Mouse (Mus musculus): ENCODE measurements around the gene Ttc9c. TPM values are rescaled to one million over a fixed set of nuclear protein-coding genes. Genes with fewer than 3 reads are reported as not detected.

Ttc9c gene
- total and polyA plus RNA-seq, 2 experiments from 2014 or later = 41.1 to 55.2 TPM

- no peaks in the 10 kb centered on the region for H3K27me3 ChIP-seq (ENCODE audit: insufficient read depth, low read length)
- TF ChIP-seq CTCF (IDR thresholded peaks at IDR 0.05; ENCODE audit: low read depth) = no peak
- H3K27ac ChIP-seq = peak overlapping the region; percentile 84
- no peaks in the 10 kb centered on the region; the same call in 1 of the 2 replicates for H3K36me3 ChIP-seq (ENCODE audit: insufficient read depth, low read length)
- DNase-seq (ENCODE audit: low spot score) = no peak
- no peaks in the 10 kb centered on the region for H3K4me1 ChIP-seq (ENCODE audit: insufficient read depth, low read length)
- H3K9ac ChIP-seq (replicated peaks; ENCODE audit: low read length) = 0 out of 2 replicates have a peak overlapping the region, but pooled peaks have one; percentile 49
- WGBS = 86% methylated on average over 9 of the region's 9 CpGs
- no peak for ATAC-seq
- peak overlapping the region; percentile 53 for H3K4me3 ChIP-seq (ENCODE audit: low read length)
- H3K9me3 ChIP-seq (ENCODE audit: low read length) = no peaks in the 10 kb centered on the region
- H3K4me2 ChIP-seq (ENCODE audit: low read depth, low read length) = peak overlapping the region; percentile 74
Measured at GRCm38 (mm10) chr19:8803204-8803780, 15.8 kb downstream of the Ttc9c start.

GRCm38 (mm10) chr19:8802130-8802821 lies 16.9 kb downstream of the Ttc9c start, which contains the start of gene Zbtb3:
Gene Zbtb3 (plus strand): TSS chr19:8802555.
- peak within 1 kb of the TSS; percentile 53 for H3K4me3 ChIP-seq (ENCODE audit: low read length)
- peak within 1 kb of the TSS; percentile 84 for H3K27ac ChIP-seq
- TF ChIP-seq CTCF (IDR thresholded peaks at IDR 0.05; ENCODE audit: low read depth) = no peak
- DNase-seq (ENCODE audit: low spot score) = peak; percentile 98
- H3K9me3 ChIP-seq (ENCODE audit: low read length) = no peaks in the 10 kb centered on the region
- H3K9ac ChIP-seq (replicated peaks; ENCODE audit: low read length) = peak within 1 kb of the TSS; percentile 49
- ATAC-seq = peak; percentile 98
- H3K4me1 ChIP-seq (ENCODE audit: insufficient read depth, low read length) = peaks cover 3% of the 10 kb centered on the region; the same call in 1 of the 2 replicates
- peak within 1 kb of the TSS; percentile 74 for H3K4me2 ChIP-seq (ENCODE audit: low read depth, low read length)
- H3K36me3 ChIP-seq (ENCODE audit: insufficient read depth, low read length) = no peaks in the 10 kb centered on the region; the same call in 1 of the 2 replicates
- H3K27me3 ChIP-seq (ENCODE audit: insufficient read depth, low read length) = no peaks in the 10 kb centered on the region
- WGBS = under 1% methylated on average over 30 of the region's 30 CpGs

- H3K9me3 ChIP-seq (ENCODE audit: low read length) = no peaks in the 10 kb centered on the region
- peaks cover 3% of the 10 kb centered on the region; the same call in 1 of the 2 replicates for H3K4me1 ChIP-seq (ENCODE audit: insufficient read depth, low read length)
- peak overlapping the region; percentile 76 for H3K4me2 ChIP-seq (ENCODE audit: low read depth, low read length)
- H3K4me3 ChIP-seq (ENCODE audit: low read length) = 0 out of 2 replicates have a peak overlapping the region, but pooled peaks have one; percentile 81
- 0 out of 2 replicates have a peak, but pooled peaks have one; percentile 5 for TF ChIP-seq CTCF (IDR thresholded peaks at IDR 0.05; ENCODE audit: low read depth)
- H3K9ac ChIP-seq (replicated peaks; ENCODE audit: low read length) = no peak overlapping the region
- no peak overlapping the region for H3K27ac ChIP-seq
- DNase-seq (ENCODE audit: low spot score) (no peak), ATAC-seq (no peak)
- H3K36me3 ChIP-seq (ENCODE audit: insufficient read depth, low read length) = peaks cover 18% of the 10 kb centered on the region
- no peaks in the 10 kb centered on the region for H3K27me3 ChIP-seq (ENCODE audit: insufficient read depth, low read length)
Measured at GRCm38 (mm10) chr19:8798947-8799315, 20.2 kb downstream of the Ttc9c start.

- Histone ChIP-seq H3K4me2 (ENCODE audit: low read depth, low read length) (peak within 1 kb of the TSS; percentile 76), H3K4me1 (ENCODE audit: insufficient read depth, low read length) (peaks cover 3% of the 10 kb centered on the region; the same call in 1 of the 2 replicates), H3K4me3 (ENCODE audit: low read length) (peak within 1 kb of the TSS; percentile 81), H3K9ac (replicated peaks; ENCODE audit: low read length) (peak within 1 kb of the TSS; percentile 77), H3K9me3 (ENCODE audit: low read length) (no peaks in the 10 kb centered on the region), H3K36me3 (ENCODE audit: insufficient read depth, low read length) (peaks cover 23% of the 10 kb centered on the region), H3K27me3 (ENCODE audit: insufficient read depth, low read length) (no peaks in the 10 kb centered on the region), H3K27ac (peak within 1 kb of the TSS; percentile 76)
- 2% methylated on average over 25 of the region's 25 CpGs for WGBS
- no peak for TF ChIP-seq CTCF (IDR thresholded peaks at IDR 0.05; ENCODE audit: low read depth)
- peak; percentile 96 for DNase-seq (ENCODE audit: low spot score)
- ATAC-seq = peak; percentile 73
Measured at GRCm38 (mm10) chr19:8798264-8798946, 20.7 kb downstream of the Ttc9c start, which contains the start of gene Polr2g. Gene Polr2g (minus strand): TSS chr19:8798577.

- ATAC-seq (no peak), DNase-seq (ENCODE audit: low spot score) (no peak)
- Histone ChIP-seq H3K9me3 (ENCODE audit: low read length) (no peaks in the 10 kb centered on the region), H3K27me3 (ENCODE audit: insufficient read depth, low read length) (no peaks in the 10 kb centered on the region), H3K36me3 (ENCODE audit: insufficient read depth, low read length) (peaks cover 23% of the 10 kb centered on the region), H3K27ac (no peak overlapping the region), H3K4me3 (ENCODE audit: low read length) (no peak overlapping the region), H3K9ac (replicated peaks; ENCODE audit: low read length) (no peak overlapping the region), H3K4me1 (ENCODE audit: insufficient read depth, low read length) (no peaks in the 10 kb centered on the region), H3K4me2 (ENCODE audit: low read depth, low read length) (no peak overlapping the region)
- 75% methylated on average over 7 of the region's 7 CpGs for WGBS
- TF ChIP-seq CTCF (IDR thresholded peaks at IDR 0.05; ENCODE audit: low read depth) = no peak
Measured at GRCm38 (mm10) chr19:8790171-8790570, 29.0 kb downstream of the Ttc9c start.

GRCm38 (mm10) chr19:8789171-8789570 lies 30.0 kb downstream of the Ttc9c start:
- ATAC-seq (no peak), DNase-seq (ENCODE audit: low spot score) (no peak)
- Histone ChIP-seq H3K27ac (peak overlapping the region; percentile 42; the same call in 1 of the 2 replicates), H3K4me2 (ENCODE audit: low read depth, low read length) (no peak overlapping the region), H3K4me3 (ENCODE audit: low read length) (no peak overlapping the region), H3K9me3 (ENCODE audit: low read length) (no peaks in the 10 kb centered on the region), H3K27me3 (ENCODE audit: insufficient read depth, low read length) (no peaks in the 10 kb centered on the region), H3K36me3 (ENCODE audit: insufficient read depth, low read length) (peaks cover 13% of the 10 kb centered on the region), H3K4me1 (ENCODE audit: insufficient read depth, low read length) (no peaks in the 10 kb centered on the region), H3K9ac (replicated peaks; ENCODE audit: low read length) (no peak overlapping the region)
- TF ChIP-seq CTCF (IDR thresholded peaks at IDR 0.05; ENCODE audit: low read depth) = no peak
- WGBS = 40% methylated on average over 1 of the region's 1 CpGs

Measured in hindbrain, postnatal 0 days (tissue).